Mouse (Mus musculus) G1E (cell line): ENCODE results near the gene Gucy2c. TPM values are rescaled to one million over a fixed set of nuclear protein-coding genes. Genes with fewer than 3 reads are reported as not detected.
A peak's percentile ranks its signal among the peaks of the same experiment; 100 is the strongest.

Experiments
- ATAC-seq: 2 replicates; pipeline ENCODE4 v1.8.0; 2016; ENCODE audit warnings: mild to moderate bottlenecking; ENCODE audit not compliant: insufficient number of reproducible peaks, poor library complexity, low FRiP score, severe bottlenecking; ENCODE audit errors: extremely low read depth
- DNase-seq: peaks from one replicate; pipeline ENCODE4 v3.0.0; 2012; ENCODE audit warnings: low spot score
- H3K27me3 ChIP-seq: 2 replicates; pipeline ENCODE4 v1.6.1; 2012; ENCODE audit warnings: mild to moderate bottlenecking, low read length, inconsistent platforms; ENCODE audit not compliant: insufficient read depth
- H3K36me3 ChIP-seq: replicated peaks from 2 replicates; pipeline ENCODE3; 2012; ENCODE audit warnings: mild to moderate bottlenecking, inconsistent platforms
- H3K4me1 ChIP-seq: 2 replicates; pipeline ENCODE4 v1.6.1; 2012; ENCODE audit warnings: low read depth, low read length, inconsistent platforms, mixed read lengths; ENCODE audit not compliant: insufficient read depth
- H3K4me3 ChIP-seq: 2 replicates; pipeline ENCODE4 v1.5.1; 2012; ENCODE audit warnings: low read depth, mild to moderate bottlenecking, inconsistent platforms, low read length, moderate library complexity, mixed read lengths
- H3K9me3 ChIP-seq: replicated peaks from 2 replicates; pipeline ENCODE4 v1.6.1; 2012; ENCODE audit warnings: inconsistent platforms
- CTCF ChIP-seq: IDR thresholded peaks from 2 replicates; pipeline ENCODE4 v1.5.1; 2012; ENCODE audit warnings: low read depth, low read length, inconsistent platforms, mixed read lengths
- GATA1 ChIP-seq: IDR thresholded peaks from 2 replicates; pipeline ENCODE4 v1.6.1; 2012; ENCODE audit warnings: borderline replicate concordance, low read length, inconsistent platforms, mixed read lengths
- GATA2 ChIP-seq: IDR thresholded peaks from 2 replicates; pipeline ENCODE4 v1.6.1; 2012; ENCODE audit warnings: low read depth, low read length, inconsistent platforms, borderline replicate concordance
- POLR2AphosphoS5 ChIP-seq: IDR thresholded peaks from 2 replicates; pipeline ENCODE4 v1.6.1; 2012; ENCODE audit warnings: low read depth, low read length, inconsistent platforms; ENCODE audit not compliant: insufficient replicate concordance
- TAL1 ChIP-seq: conservative IDR thresholded peaks from 2 replicates; pipeline ENCODE4 v1.6.1; 2012; ENCODE audit warnings: low read depth, low read length, inconsistent platforms, mixed read lengths
- polyA plus RNA-seq: library from polyadenylated mRNA; stranded (reverse); fragments of >175 nt; gene quantifications from 2 replicates; pipeline ENCODE4 v1.2.3, GENCODE M21; 2012
- total RNA-seq, 2 experiments: library from RNA; stranded (forward) in 1 of 2; stranded (reverse) in 1 of 2; fragments of 200-1000 nt in 1 of 2; fragments of >200 nt in 1 of 2; fragmentation: Nextera tagmentation in 1 of 2; gene quantifications; 2 replicates each; pipeline ENCODE4 v1.2.3; 2014 to 2017

Gene Gucy2c
- total and polyA plus RNA-seq, 3 experiments: not detected

GRCm38 (mm10) chr6:136750567-136750966 is 31.0 kb downstream of the Gucy2c start:
- no peaks in the 10 kb centered on the region for H3K27me3 ChIP-seq
- no peaks in the 10 kb centered on the region for H3K36me3 ChIP-seq
- H3K9me3 ChIP-seq: no peaks in the 10 kb centered on the region
- TF ChIP-seq GATA2 (no peak), GATA1 (no peak), CTCF (no peak), POLR2AphosphoS5 (no peak), TAL1 (no peak)
- ATAC-seq: no peak
- no peaks in the 10 kb centered on the region for H3K4me1 ChIP-seq
- no peak for DNase-seq
- H3K4me3 ChIP-seq: no peak overlapping the region

GRCm38 (mm10) chr6:136745586-136745985 is 36.0 kb downstream of the Gucy2c start:
- Histone ChIP-seq H3K9me3 (no peaks in the 10 kb centered on the region), H3K4me1 (peaks cover 6% of the 10 kb centered on the region; the same call in 1 of the 2 replicates), H3K36me3 (no peaks in the 10 kb centered on the region), H3K27me3 (no peaks in the 10 kb centered on the region), H3K4me3 (no peak overlapping the region)
- ATAC-seq: no peak
- DNase-seq: no peak
- no peak for TF ChIP-seq POLR2AphosphoS5
- no peak for TF ChIP-seq CTCF
- TF ChIP-seq TAL1: no peak
- no peak for TF ChIP-seq GATA1
- TF ChIP-seq GATA2: no peak

GRCm38 (mm10) chr6:136743729-136744128 is 37.8 kb downstream of the Gucy2c start:
- no peaks in the 10 kb centered on the region for H3K36me3 ChIP-seq
- no peak for DNase-seq
- TF ChIP-seq GATA1: no peak
- TF ChIP-seq GATA2: no peak
- no peak for TF ChIP-seq TAL1
- TF ChIP-seq CTCF: no peak
- TF ChIP-seq POLR2AphosphoS5: no peak

GRCm38 (mm10) chr6:136742352-136743118 is 39.0 kb downstream of the Gucy2c start:
- Histone ChIP-seq H3K27me3 (peaks cover 2% of the 10 kb centered on the region; the same call in 1 of the 2 replicates), H3K4me3 (no peak overlapping the region), H3K9me3 (no peaks in the 10 kb centered on the region), H3K4me1 (peaks cover 6% of the 10 kb centered on the region; the same call in 1 of the 2 replicates), H3K36me3 (no peaks in the 10 kb centered on the region)
- TF ChIP-seq CTCF: peak; percentile 84
- TF ChIP-seq POLR2AphosphoS5: no peak
- no peak for TF ChIP-seq TAL1
- DNase-seq (peak; percentile 33), ATAC-seq (peak; percentile 60)

More at GRCm38 (mm10) chr6:136743729-136744128, 37.8 kb downstream of the Gucy2c start:
- peaks cover 6% of the 10 kb centered on the region; the same call in 1 of the 2 replicates for H3K4me1 ChIP-seq
- no peak overlapping the region for H3K4me3 ChIP-seq
- peaks cover 2% of the 10 kb centered on the region; the same call in 1 of the 2 replicates for H3K27me3 ChIP-seq
- H3K9me3 ChIP-seq: no peaks in the 10 kb centered on the region
- no peak for ATAC-seq

- TF ChIP-seq GATA1: no peak
- no peak for TF ChIP-seq TAL1
- no peak for TF ChIP-seq CTCF
- no peak for TF ChIP-seq POLR2AphosphoS5
- no peak for TF ChIP-seq GATA2
- ATAC-seq: no peak
- Histone ChIP-seq H3K4me1 (peaks cover 6% of the 10 kb centered on the region; the same call in 1 of the 2 replicates), H3K36me3 (no peaks in the 10 kb centered on the region), H3K9me3 (no peaks in the 10 kb centered on the region), H3K4me3 (no peak overlapping the region), H3K27me3 (peaks cover 2% of the 10 kb centered on the region; the same call in 1 of the 2 replicates)
- DNase-seq: no peak
Observed at GRCm38 (mm10) chr6:136741281-136741680, 40.3 kb downstream of the Gucy2c start.

- Histone ChIP-seq H3K4me1 (no peaks in the 10 kb centered on the region), H3K4me3 (no peak overlapping the region), H3K36me3 (no peaks in the 10 kb centered on the region), H3K9me3 (no peaks in the 10 kb centered on the region), H3K27me3 (peaks cover 2% of the 10 kb centered on the region; the same call in 1 of the 2 replicates)
- DNase-seq (no peak), ATAC-seq (no peak)
- TF ChIP-seq CTCF: no peak
- no peak for TF ChIP-seq POLR2AphosphoS5
- no peak for TF ChIP-seq GATA2
- TF ChIP-seq GATA1: no peak
- TF ChIP-seq TAL1: no peak
Observed at GRCm38 (mm10) chr6:136735766-136736165, 45.8 kb downstream of the Gucy2c start.
